Mouse (Mus musculus) lung, postnatal 4 days (tissue): Measurements from ENCODE around the gene D11Wsu47e.
A peak's percentile ranks its signal among the peaks of the same experiment; 100 is the strongest.

ENCODE experiments used
- DNase-seq, 2 experiments: peaks; one replicate each; pipeline ENCODE4 v3.0.0; 2021

D11Wsu47e gene

DNA sequence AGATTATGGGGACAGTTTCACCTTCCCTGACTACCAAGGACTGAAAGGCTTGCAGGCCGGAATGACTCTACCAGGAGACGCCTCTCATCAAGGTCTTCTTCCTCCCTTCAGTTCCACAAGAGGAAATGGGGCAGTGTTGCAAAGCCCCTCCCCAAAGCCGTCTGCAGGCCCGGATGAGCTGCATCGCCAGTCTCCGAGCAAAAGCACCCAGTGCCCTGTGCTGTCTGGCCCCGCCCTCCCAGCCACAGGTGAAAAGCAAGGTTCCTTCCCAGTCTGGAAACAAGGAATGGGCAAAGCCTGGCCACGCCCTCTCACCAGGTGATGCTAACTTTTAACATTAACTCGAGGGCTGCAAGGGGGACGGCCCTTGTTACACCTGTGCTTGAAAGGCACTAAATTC lies 17.6 kb upstream of the D11Wsu47e start:
- DNase-seq, result peak; percentile 35 to 62

- DNase-seq, result no peak
Observed at GRCm38 (mm10) chr11:113667122-113667521, 17.1 kb upstream of the D11Wsu47e start.

GRCm38 (mm10) chr11:113667704-113668103 lies 16.5 kb upstream of the D11Wsu47e start:
- no peak for DNase-seq

DNA sequence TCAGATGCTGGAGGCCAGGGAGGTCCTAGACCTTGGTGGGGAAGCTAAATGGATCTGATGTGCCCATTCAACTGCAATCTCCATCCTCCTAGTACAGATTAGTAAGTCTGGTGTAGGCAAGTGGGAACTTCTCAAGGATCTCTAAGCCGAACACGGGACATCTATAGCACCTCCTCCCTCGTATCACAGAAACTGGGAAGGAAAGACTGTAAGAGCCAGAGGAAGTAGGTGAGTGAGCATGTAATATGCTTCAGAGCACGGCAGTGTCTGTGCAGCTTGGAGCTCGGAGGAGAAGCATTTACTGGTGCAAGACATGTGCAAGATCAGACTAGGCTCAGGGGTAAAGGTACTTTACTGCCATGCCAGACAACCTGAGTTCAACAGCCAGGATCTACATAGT lies 15.4 kb upstream of the D11Wsu47e start:
- no peak for DNase-seq

GRCm38 (mm10) chr11:113669711-113670110 lies 14.5 kb upstream of the D11Wsu47e start:
- DNase-seq, result no peak

DNA sequence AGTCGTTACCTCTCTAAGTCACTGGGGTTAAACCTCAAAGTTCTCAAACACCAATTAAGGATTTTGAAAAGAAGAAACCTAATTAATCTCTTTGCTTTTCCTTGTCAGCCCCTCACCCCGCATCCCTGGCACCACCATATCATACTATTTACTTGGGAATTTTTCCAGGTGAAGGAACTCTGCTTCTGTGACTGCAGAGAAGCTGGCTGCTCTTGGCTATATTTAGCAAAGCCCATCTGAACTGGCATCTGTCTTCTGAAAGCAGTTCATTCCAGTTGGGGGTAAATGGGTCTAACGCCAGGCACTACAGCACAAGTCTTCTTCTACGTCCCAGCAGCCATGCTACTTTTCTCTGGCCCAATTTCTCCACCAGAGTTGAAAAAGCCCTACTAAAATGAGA lies 10.6 kb upstream of the D11Wsu47e start:
- no peak for DNase-seq

DNA sequence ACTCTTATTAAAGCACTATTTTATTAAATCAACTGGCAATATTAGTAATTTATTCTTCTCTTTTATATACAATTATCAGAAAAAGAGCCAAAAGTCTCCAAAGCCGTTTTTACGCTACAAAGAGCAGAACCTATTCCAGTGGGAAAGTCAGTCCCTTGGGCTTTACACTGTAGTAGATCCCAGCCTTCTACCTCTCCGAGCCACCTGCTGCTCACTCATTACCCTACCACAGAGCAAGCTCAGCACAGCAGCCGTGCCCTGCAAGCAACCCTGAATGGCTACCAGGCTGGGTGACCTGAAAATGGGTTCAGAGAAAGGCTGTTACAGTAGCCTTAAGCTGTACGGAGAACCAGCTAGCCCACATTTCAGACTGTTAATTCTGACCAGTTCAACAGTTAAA lies 9.6 kb upstream of the D11Wsu47e start:
- DNase-seq, result no peak

- DNase-seq, result no peak
Observed at GRCm38 (mm10) chr11:113676847-113677246, 7.4 kb upstream of the D11Wsu47e start.

DNA sequence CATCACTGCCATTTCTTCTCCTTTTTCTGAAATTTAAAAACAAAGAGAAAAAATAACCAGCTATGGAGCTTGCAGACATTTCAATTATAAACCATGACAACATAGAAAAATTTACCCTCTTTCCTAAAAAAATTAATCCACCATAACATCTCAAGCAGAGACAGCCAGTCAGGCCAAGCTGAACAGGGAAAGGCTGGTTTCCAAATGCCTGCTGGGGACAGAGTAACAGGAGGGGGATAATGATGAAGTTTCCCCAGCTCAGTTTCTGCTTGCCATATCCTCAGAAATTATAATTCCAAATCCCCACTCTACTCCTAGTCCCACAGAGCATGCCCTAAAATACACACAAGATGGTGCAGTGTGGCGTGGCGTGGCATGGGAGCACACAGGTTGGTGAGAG lies 6.8 kb upstream of the D11Wsu47e start:
- DNase-seq, result no peak

GRCm38 (mm10) chr11:113678373-113678772 lies 5.8 kb upstream of the D11Wsu47e start:
- peak in 1 of 2 experiments; percentile 31 for DNase-seq

DNA sequence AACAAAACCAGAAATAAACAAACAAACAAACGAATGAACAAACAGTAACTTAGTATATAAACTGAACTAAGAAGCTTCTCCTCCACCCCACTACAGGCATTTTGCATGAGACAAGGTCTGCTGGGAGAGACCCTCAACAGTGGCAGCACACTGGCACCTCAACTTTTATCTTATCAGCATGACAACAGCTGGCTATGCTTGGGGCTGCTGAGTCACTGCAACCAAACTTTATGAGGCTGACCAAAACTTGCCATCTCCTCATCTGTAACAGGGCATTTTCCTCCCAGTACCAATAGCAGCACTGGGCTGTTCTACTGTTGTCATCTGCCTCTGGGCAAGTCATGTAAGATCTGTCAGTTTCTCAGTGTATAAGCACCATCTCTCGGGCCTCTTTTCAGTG lies 3.3 kb upstream of the D11Wsu47e start:
- no peak for DNase-seq

DNA sequence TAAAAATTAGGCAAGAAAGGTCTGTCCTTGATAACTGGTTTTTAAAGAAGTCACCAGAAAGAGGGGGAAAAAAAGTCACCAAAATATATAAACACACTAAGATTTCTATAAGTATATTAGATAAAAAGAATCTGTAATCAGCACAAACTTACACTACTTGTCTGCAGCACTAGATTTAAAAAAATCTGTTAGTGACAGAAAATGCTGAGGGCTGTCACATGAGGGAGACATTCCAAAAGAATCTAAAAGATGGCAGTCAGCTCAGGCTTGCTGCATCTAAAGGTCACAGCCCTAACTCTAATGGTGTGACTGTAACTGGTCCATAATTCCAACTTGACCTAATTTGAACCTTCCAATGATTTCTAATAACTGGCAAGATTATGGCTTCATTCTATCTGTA lies 2.2 kb upstream of the D11Wsu47e start:
- no peak for DNase-seq

DNA sequence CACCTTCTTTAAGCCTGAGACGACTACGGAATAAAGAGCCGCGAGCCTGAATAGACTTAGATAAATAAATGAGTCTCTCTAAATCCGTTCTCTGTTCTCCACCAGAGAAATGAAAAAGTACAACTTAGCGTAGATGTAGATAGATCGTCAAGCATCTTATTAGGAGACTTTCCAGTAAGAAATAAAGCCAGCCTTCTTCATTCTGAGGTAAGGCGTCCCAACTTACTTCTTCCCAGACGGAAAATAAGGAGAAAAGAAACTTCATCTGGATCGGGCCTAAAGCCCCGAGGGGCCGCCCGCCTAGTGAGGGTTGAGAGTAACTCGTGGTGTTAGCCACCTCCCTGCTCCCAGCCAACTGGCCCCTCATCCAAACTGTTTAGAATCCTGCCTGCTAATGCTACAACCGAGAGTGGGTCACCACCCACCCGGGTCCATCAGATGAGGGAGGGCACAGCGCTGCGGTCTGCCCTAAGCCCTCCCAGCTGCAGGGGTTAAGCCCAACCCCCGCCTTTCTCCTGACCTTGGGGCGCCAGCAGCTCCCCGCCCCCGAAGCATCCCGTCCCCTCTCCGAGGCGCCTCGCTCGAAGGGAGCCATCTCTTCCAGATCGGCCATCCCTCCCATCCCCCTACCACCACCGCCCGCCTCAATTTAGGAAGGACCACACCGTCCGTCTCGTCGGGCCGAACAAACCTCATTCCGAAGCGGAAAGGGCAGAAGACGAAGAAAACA lies 1.1 kb upstream of the D11Wsu47e start:
- peak; percentile 71 to 80 for DNase-seq

- DNase-seq, result no peak
Observed at GRCm38 (mm10) chr11:113683627-113683956, 620 bp upstream of the D11Wsu47e start.

DNA sequence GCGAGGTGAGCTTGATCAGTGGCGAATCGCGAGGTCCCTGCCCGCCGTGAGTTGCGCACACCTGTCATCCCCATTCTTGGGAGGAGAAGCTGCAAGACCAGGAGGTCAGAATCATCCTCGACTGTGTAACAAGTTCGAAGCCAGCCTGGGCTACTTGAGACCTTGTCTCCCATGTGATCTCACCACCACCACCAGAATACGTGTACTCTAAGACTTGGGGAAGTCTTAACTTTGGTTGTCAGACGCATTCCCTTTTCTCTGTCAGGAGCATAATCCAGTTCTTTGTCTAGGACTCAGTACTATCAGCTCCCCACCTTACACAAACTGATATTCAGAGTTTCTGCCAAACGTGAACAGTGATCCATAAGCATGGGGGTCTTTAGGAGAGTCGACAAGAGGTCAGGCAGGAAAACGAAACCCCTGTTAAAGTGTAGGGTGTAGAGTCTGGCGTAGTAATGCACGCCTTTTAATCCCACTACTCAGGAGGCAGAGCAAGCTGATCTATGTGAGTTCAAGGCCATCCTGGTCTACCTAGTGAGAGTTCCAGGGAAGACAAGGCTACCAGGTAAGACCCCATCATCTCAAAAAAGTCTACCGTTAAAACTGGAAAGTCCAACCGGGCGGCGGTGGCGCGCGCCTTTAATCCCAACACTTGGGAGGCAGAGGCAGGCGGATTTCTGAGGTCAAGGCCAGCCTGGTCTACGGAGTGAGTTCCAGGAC lies 655 bp downstream of the D11Wsu47e start:
- no peak for DNase-seq

DNA sequence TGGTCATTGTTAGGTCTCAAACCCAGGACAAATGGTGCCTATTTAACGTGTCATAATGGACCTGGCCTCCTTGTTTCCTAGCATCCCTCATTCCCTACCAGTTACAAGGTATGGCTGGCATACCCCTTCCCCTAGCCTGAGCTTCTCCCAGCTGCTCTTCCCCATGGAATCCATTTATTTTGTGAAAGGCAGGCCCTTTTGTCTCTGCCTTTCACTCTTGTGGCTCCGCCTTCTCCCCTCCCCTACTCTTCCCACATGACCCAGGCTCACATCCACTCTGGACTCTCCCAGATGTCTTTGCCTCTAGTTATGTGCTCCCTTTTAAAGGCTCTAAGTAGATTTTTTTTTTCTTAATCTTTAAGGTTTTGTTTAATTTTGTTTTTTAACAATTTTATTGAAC lies 2.8 kb downstream of the D11Wsu47e start:
- no peak for DNase-seq

DNA sequence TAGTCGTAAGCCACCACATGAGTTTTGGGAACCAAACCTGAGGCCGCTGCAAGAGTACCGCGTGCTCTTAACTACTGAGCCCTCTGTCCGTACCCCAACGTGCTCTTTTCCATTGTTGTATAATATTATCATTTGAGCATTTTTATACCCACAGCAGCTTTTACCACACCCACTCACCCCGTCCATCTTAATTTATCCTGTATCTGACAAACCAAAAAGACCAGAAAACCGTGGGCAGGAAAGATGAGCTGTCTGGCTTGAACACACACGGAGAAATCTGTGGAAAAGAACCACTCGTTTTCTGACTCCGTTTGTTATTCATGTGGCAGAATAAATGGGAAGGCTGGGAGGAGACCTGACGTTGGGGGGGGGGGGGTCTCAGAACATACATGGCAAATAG lies 6.3 kb downstream of the D11Wsu47e start:
- DNase-seq, result no peak

DNA sequence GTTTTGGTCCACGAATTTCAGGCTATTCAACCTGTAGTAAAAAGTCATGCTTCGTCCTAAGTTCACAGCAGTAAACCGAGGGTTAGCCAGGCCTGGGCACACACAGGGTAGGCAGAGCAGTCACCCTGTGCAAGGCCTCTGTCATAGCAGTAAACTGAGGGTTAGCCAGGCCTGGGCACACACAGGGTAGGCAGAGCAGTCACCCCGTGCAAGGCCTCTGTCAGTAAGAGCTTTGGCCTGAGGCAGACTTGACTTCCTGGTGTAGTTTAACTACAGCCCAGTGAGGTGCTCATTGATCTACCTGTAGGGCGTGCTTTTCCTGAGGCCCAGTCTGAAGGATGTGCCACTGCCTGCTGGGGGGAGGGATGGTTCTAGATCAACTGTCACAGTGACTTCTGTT lies 7.1 kb downstream of the D11Wsu47e start:
- DNase-seq, result no peak

GRCm38 (mm10) chr11:113691851-113692250 lies 7.6 kb downstream of the D11Wsu47e start:
- no peak for DNase-seq

- DNase-seq, result no peak
Observed at GRCm38 (mm10) chr11:113697571-113697970, 13.4 kb downstream of the D11Wsu47e start.

- DNase-seq, result peak; percentile 34 to 70
Observed at GRCm38 (mm10) chr11:113698013-113698545, 13.9 kb downstream of the D11Wsu47e start.

GRCm38 (mm10) chr11:113699643-113700042 lies 15.4 kb downstream of the D11Wsu47e start:
- no peak for DNase-seq

- peak; percentile 83 to 87 for DNase-seq
Observed at GRCm38 (mm10) chr11:113703758-113704157, 19.5 kb downstream of the D11Wsu47e start.

GRCm38 (mm10) chr11:113705966-113706652 lies 21.9 kb downstream of the D11Wsu47e start:
- DNase-seq, result no peak
